Mouse (Mus musculus): Measurements from ENCODE around the gene Gm4353.
"Not testable (repeated sequence)": the region's sequence is repeated elsewhere in the genome, so short reads cannot be mapped to it uniquely, and the experiment has no call there.

The Gm4353 gene

GRCm38 (mm10) chr7:116084366-116084765 lies at the start of gene Gm4353:
TSS of gene Gm4353 (minus strand) at chr7:116084635.
- DNase-seq, result not testable (repeated sequence)

- peak; percentile 87 for DNase-seq
Measured at GRCm38 (mm10) chr7:116132078-116132477, 47.6 kb upstream of the Gm4353 start.

- peak; percentile 34 for DNase-seq
Measured at GRCm38 (mm10) chr7:116131390-116131789, 47.0 kb upstream of the Gm4353 start.

GRCm38 (mm10) chr7:116129374-116129773 lies 44.9 kb upstream of the Gm4353 start:
- DNase-seq, result no peak

GRCm38 (mm10) chr7:116128286-116128685 lies 43.9 kb upstream of the Gm4353 start:
- DNase-seq, result no peak

- no peak for DNase-seq
Measured at GRCm38 (mm10) chr7:116127052-116127451, 42.6 kb upstream of the Gm4353 start.

- no peak for DNase-seq
Measured at GRCm38 (mm10) chr7:116125671-116126070, 41.2 kb upstream of the Gm4353 start.

- DNase-seq, result no peak
Measured at GRCm38 (mm10) chr7:116124057-116124456, 39.6 kb upstream of the Gm4353 start.

- no peak for DNase-seq
Measured at GRCm38 (mm10) chr7:116123597-116123985, 39.2 kb upstream of the Gm4353 start.

GRCm38 (mm10) chr7:116122981-116123596 lies 38.7 kb upstream of the Gm4353 start:
- no peak for DNase-seq

- DNase-seq, result no peak
Measured at GRCm38 (mm10) chr7:116121202-116121601, 36.8 kb upstream of the Gm4353 start.

GRCm38 (mm10) chr7:116120737-116121136 lies 36.3 kb upstream of the Gm4353 start:
- DNase-seq, result no peak

GRCm38 (mm10) chr7:116119306-116119857 lies 34.9 kb upstream of the Gm4353 start:
- no peak for DNase-seq

GRCm38 (mm10) chr7:116115991-116116390 lies 31.6 kb upstream of the Gm4353 start:
- DNase-seq, result no peak

- DNase-seq, result no peak
Measured at GRCm38 (mm10) chr7:116115216-116115930, 30.9 kb upstream of the Gm4353 start.

- DNase-seq, result no peak
Measured at GRCm38 (mm10) chr7:116111546-116111945, 27.1 kb upstream of the Gm4353 start.

GRCm38 (mm10) chr7:116110661-116111060 lies 26.2 kb upstream of the Gm4353 start:
- DNase-seq, result no peak

GRCm38 (mm10) chr7:116103091-116103490 lies 18.7 kb upstream of the Gm4353 start:
- no peak for DNase-seq

- DNase-seq, result no peak
Measured at GRCm38 (mm10) chr7:116099952-116100528, 15.6 kb upstream of the Gm4353 start.

GRCm38 (mm10) chr7:116093466-116093850 lies 9.0 kb upstream of the Gm4353 start:
- no peak for DNase-seq

- peak; percentile 95 for DNase-seq
Measured at GRCm38 (mm10) chr7:116092710-116093465, 8.5 kb upstream of the Gm4353 start.

- no peak for DNase-seq
Measured at GRCm38 (mm10) chr7:116060739-116061138, 23.7 kb downstream of the Gm4353 start.

- no peak for DNase-seq
Measured at GRCm38 (mm10) chr7:116040470-116041019, 43.9 kb downstream of the Gm4353 start.

All from kidney, postnatal 10 days (tissue).